Mouse (Mus musculus) spleen, adult 2 months (tissue): ENCODE results near the gene 1700056E22Rik.

Source experiments
- CTCF ChIP-seq: fragments of 200-500 bp; IDR thresholded peaks from 2 replicates; pipeline ENCODE4 v1.5.1; 2011; ENCODE audit warnings: mild to moderate bottlenecking, inconsistent platforms; ENCODE audit not compliant: insufficient read depth, insufficient read length, insufficient replicate concordance; ENCODE audit errors: extremely low read depth
- POLR2A ChIP-seq: fragments of 200-500 bp; IDR thresholded peaks from 2 replicates; pipeline ENCODE4 v1.6.1; 2011; ENCODE audit warnings: low read depth, low read length, inconsistent platforms

- TF ChIP-seq CTCF = no peak
- TF ChIP-seq POLR2A = no peak
These were observed 1.3 kb downstream of the 1700056E22Rik start for GRCm38 (mm10) chr1:184032682-184033389.
